ENCODE assay signal across 8 mouse cellular contexts in the genomic region with DNA sequence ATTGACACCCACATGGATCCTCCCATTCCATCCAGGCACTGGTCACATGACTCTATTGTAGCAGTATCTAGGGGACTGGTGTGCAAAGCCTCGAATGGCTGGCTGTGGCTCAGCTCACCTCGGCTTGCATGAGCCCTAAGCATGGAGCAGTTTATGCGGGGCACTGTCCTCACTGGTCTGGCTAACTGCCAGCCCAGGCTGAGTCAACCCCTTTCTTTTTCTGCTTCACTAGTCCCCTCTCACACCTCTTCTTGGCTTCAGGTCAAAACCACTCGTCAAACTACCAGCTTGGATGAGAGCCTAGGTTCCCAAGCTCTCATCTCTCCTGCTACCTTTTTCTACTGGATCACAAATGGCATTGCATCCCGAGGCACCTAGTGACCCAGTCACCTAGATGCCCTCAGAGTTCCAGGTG. TPM values are rescaled to one million over a fixed set of nuclear protein-coding genes. Genes with fewer than 3 reads are reported as not detected.
DNase-seq lines count a peak whose midpoint lies in the region; ATAC-seq and TF ChIP-seq lines count a peak whose summit lies in the region.

No protein-coding gene starts in this region.

- no peak overlapping the region for H3K4me3 ChIP-seq in hindbrain, embryonic 14.5 days (replicated peaks; ENCODE audit: low read length)
- H3K4me3 ChIP-seq in hindbrain, embryonic 10.5 days: no peak overlapping the region
- no peak overlapping the region for H3K4me3 ChIP-seq in lung, adult 2 months (replicated peaks; ENCODE audit: extremely low read depth, low read depth, low read length)

- no peaks in the 10 kb centered on the region for H3K36me3 ChIP-seq in hindbrain, embryonic 14.5 days (replicated peaks; ENCODE audit: control insufficient read depth, insufficient read depth)
- H3K36me3 ChIP-seq in hindbrain, embryonic 10.5 days: no peaks in the 10 kb centered on the region

- TF ChIP-seq CTCF in Patski (IDR thresholded peaks at IDR 0.05): no peak
- TF ChIP-seq CTCF in lung, adult 2 months (IDR thresholded peaks at IDR 0.05; ENCODE audit: insufficient read depth, low read length): no peak

- POLR2A ChIA-PET in Patski (lab: Charles Lee): interaction anchor here (0.6 kb wide), 3 partner anchors 221 to 1186 kb away, joined by 3 to 6 read pairs (median 4); no protein-coding TSS in a partner anchor

- TF ChIP-seq POLR2A in lung, adult 2 months (IDR thresholded peaks at IDR 0.05; ENCODE audit: borderline replicate concordance, extremely low read depth, low read depth, low read length): no peak

- CTCF ChIA-PET in Patski (lab: Charles Lee): interaction anchor here (1.0 to 2.4 kb wide), 4 partner anchors 12 to 44 kb away, joined by 3 to 8 read pairs (median 4); no protein-coding TSS in a partner anchor

- in situ Hi-C loops in Patski (cut with MboI; ENCODE audit: low pct_unique_long_range_greater_than_20kb): loop anchor here (5.0 kb wide), 1 partner anchor 35 kb away; no protein-coding TSS in a partner anchor

- peak; percentile 75; the same call in 1 of the 2 replicates for ATAC-seq in hindbrain, embryonic 14.5 days (ENCODE audit: low FRiP score)
- ATAC-seq in Patski: peak; percentile 96
- no peak for ATAC-seq in inflammation-experienced regulatory T-cells, adult 6 months
- no peak for ATAC-seq in activated CD4-positive, CD25-positive, alpha-beta regulatory T cell, adult 4 months

- H3K9ac ChIP-seq in hindbrain, embryonic 14.5 days: no peak overlapping the region

- peak; percentile 65 for DNase-seq in hindbrain, embryonic 14.5 days (ENCODE audit: low spot score)
- no peak for DNase-seq in hindbrain, embryonic 10.5 days (ENCODE audit: low spot score)
- peak; percentile 98 for DNase-seq in Patski (ENCODE audit: low read depth, low spot score)
- DNase-seq in cerebellum, postnatal 25 days: peak; percentile 83 to 87
- DNase-seq in lung, adult 2 months: peak; percentile 15
- DNase-seq in frontal cortex, adult 2 months (ENCODE audit: extremely low spot score in 1 of 2, low spot score in 1 of 2): no peak

- 43% methylated on average over 5 of the region's 5 CpGs for WGBS in hindbrain, embryonic 14.5 days
- WGBS in hindbrain, embryonic 10.5 days: 80% methylated on average over 5 of the region's 5 CpGs
- WGBS in lung, adult 2 months: 29% methylated on average over 5 of the region's 5 CpGs

- no peak overlapping the region for H3K27ac ChIP-seq in hindbrain, embryonic 14.5 days
- H3K27ac ChIP-seq in hindbrain, embryonic 10.5 days: no peak overlapping the region

- H3K9me3 ChIP-seq in hindbrain, embryonic 14.5 days (ENCODE audit: control insufficient read depth, low read length): no peaks in the 10 kb centered on the region
- H3K9me3 ChIP-seq in hindbrain, embryonic 10.5 days: no peaks in the 10 kb centered on the region

- H3K27me3 ChIP-seq in hindbrain, embryonic 14.5 days (ENCODE audit: control insufficient read depth, insufficient read depth, low read length): no peaks in the 10 kb centered on the region
- H3K27me3 ChIP-seq in hindbrain, embryonic 10.5 days (ENCODE audit: insufficient read depth, poor library complexity, severe bottlenecking): no peaks in the 10 kb centered on the region
- no peaks in the 10 kb centered on the region for H3K27me3 ChIP-seq in Patski

- H3K4me1 ChIP-seq in hindbrain, embryonic 14.5 days (replicated peaks; ENCODE audit: control insufficient read depth, insufficient read depth, low read length): no peaks in the 10 kb centered on the region
- H3K4me1 ChIP-seq in hindbrain, embryonic 10.5 days (replicated peaks): no peaks in the 10 kb centered on the region
- H3K4me1 ChIP-seq in lung, adult 2 months (ENCODE audit: control insufficient read depth, insufficient read depth, low read length): no peaks in the 10 kb centered on the region

- no peak overlapping the region for H3K4me2 ChIP-seq in hindbrain, embryonic 14.5 days (replicated peaks)

RNA-seq across cellular contexts. Expression of a gene that starts 51.5 kb away (rescaled TPM):
- polyA plus RNA-seq in hindbrain, embryonic 14.5 days (2014; fragmentation: Nextera tagmentation; extraction: Ambion mirVana): 3.1 and 3.2 TPM in 2 replicates
- polyA plus RNA-seq in hindbrain, embryonic 10.5 days (2016; fragmentation: Nextera tagmentation; extraction: Ambion mirVana): 2.2 and 2.6 TPM in 2 replicates
- polyA plus RNA-seq in Patski (2021): 2.4 TPM
- 6.0 and 8.7 TPM in 2 replicates for polyA plus RNA-seq in lung, adult 2 months (2012; rRNA removed)
- polyA plus RNA-seq in frontal cortex, adult 2 months (2012; rRNA removed): 30.8 and 34.5 TPM in 2 replicates
- polyA plus RNA-seq in inflammation-experienced regulatory T-cells, adult 6 months (2017; shearing (Covaris generic)): not detected
- polyA plus RNA-seq in activated CD4-positive, CD25-positive, alpha-beta regulatory T cell, adult 4 months (2017; shearing (Covaris generic)): under 1 TPM in 1 of 2 experiments, not detected in 1; 0.13 TPM

Comparison
In these comparisons a context has a peak if more than half of its experiments do, and no peak if none do; other contexts are left out.
1. DNase-seq: peak in hindbrain, embryonic 14.5 days (single experiment), Patski (single experiment), cerebellum, postnatal 25 days (2 of 2) and lung, adult 2 months (single experiment); none in hindbrain, embryonic 10.5 days (single experiment) and frontal cortex, adult 2 months (0 of 2).
2. ATAC-seq: peak in hindbrain, embryonic 14.5 days (single experiment) and Patski (single experiment); none in inflammation-experienced regulatory T-cells, adult 6 months (single experiment) and activated CD4-positive, CD25-positive, alpha-beta regulatory T cell, adult 4 months (single experiment).